Mouse (Mus musculus): Measurements from ENCODE around the gene A730049H05Rik. TPM values are rescaled to one million over a fixed set of nuclear protein-coding genes. Genes with fewer than 3 reads are reported as not detected.
A peak's percentile ranks its signal among the peaks of the same experiment; 100 is the strongest.

A730049H05Rik gene
- 0.24 and 0.42 TPM in 2 replicates for polyA plus RNA-seq (2014; fragmentation: Nextera tagmentation; extraction: Ambion mirVana)

GRCm38 (mm10) chr6:92816311-92816751, at the start of gene A730049H05Rik:
Gene A730049H05Rik (plus strand): TSS chr6:92816478.
- Histone ChIP-seq H3K4me1 (replicated peaks; ENCODE audit: control insufficient read depth, insufficient read depth, low read length) (no peaks in the 10 kb centered on the region; the same call in 1 of the 2 replicates), H3K27me3 (replicated peaks; ENCODE audit: control insufficient read depth, insufficient read depth, low read length) (no peaks in the 10 kb centered on the region), H3K9me3 (ENCODE audit: control insufficient read depth, low read length) (no peaks in the 10 kb centered on the region), H3K4me3 (ENCODE audit: low read depth, low read length) (no peak within 1 kb of the TSS), H3K4me2 (ENCODE audit: low read length) (no peak within 1 kb of the TSS), H3K36me3 (ENCODE audit: control insufficient read depth, insufficient read depth, low read length) (peaks cover 15% of the 10 kb centered on the region; the same call in 1 of the 2 replicates), H3K27ac (ENCODE audit: low read depth) (no peak within 1 kb of the TSS), H3K9ac (ENCODE audit: low read length) (no peak within 1 kb of the TSS)
- ATAC-seq (replicated peaks; ENCODE audit: low FRiP score, low TSS enrichment, low read depth): no peak
- 15% methylated on average over 8 of the region's 8 CpGs for WGBS
- no peak for DNase-seq (ENCODE audit: low spot score)

- ATAC-seq (replicated peaks; ENCODE audit: low FRiP score, low TSS enrichment, low read depth): no peak
Observed at GRCm38 (mm10) chr6:92776356-92776755, 39.9 kb upstream of the A730049H05Rik start.

GRCm38 (mm10) chr6:92779140-92779934, 36.9 kb upstream of the A730049H05Rik start:
- DNase-seq (ENCODE audit: low spot score): no peak

More at GRCm38 (mm10) chr6:92776356-92776755, 39.9 kb upstream of the A730049H05Rik start:
- Histone ChIP-seq H3K9me3 (ENCODE audit: control insufficient read depth, low read length) (no peaks in the 10 kb centered on the region), H3K9ac (ENCODE audit: low read length) (no peak overlapping the region), H3K4me1 (replicated peaks; ENCODE audit: control insufficient read depth, insufficient read depth, low read length) (no peaks in the 10 kb centered on the region), H3K27me3 (replicated peaks; ENCODE audit: control insufficient read depth, insufficient read depth, low read length) (no peaks in the 10 kb centered on the region), H3K36me3 (ENCODE audit: control insufficient read depth, insufficient read depth, low read length) (peaks cover 12% of the 10 kb centered on the region; the same call in 1 of the 2 replicates), H3K4me2 (ENCODE audit: low read length) (no peak overlapping the region), H3K27ac (ENCODE audit: low read depth) (no peak overlapping the region), H3K4me3 (ENCODE audit: low read depth, low read length) (no peak overlapping the region)
- WGBS: 37% methylated on average over 2 of the region's 2 CpGs
- no peak for DNase-seq (ENCODE audit: low spot score)

DNA sequence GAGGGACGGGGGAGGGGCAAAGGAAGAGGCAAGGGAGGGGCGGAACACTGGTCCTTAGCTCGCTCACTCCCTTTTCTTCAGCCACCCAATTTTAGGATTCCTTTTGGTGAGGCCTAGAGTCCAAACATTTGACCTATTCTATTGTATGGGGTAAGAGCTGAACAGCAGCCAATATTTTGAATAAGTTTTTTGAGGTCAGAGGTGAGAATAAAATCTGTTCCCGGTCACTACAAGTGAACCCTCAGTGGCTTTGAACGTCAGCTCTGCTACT, 36.4 kb upstream of the A730049H05Rik start:
- Histone ChIP-seq H3K36me3 (ENCODE audit: control insufficient read depth, insufficient read depth, low read length) (peaks cover 4% of the 10 kb centered on the region; the same call in 1 of the 2 replicates), H3K27me3 (replicated peaks; ENCODE audit: control insufficient read depth, insufficient read depth, low read length) (no peaks in the 10 kb centered on the region), H3K9ac (ENCODE audit: low read length) (no peak overlapping the region), H3K4me3 (ENCODE audit: low read depth, low read length) (no peak overlapping the region), H3K4me1 (replicated peaks; ENCODE audit: control insufficient read depth, insufficient read depth, low read length) (no peaks in the 10 kb centered on the region), H3K4me2 (ENCODE audit: low read length) (no peak overlapping the region), H3K27ac (ENCODE audit: low read depth) (no peak overlapping the region), H3K9me3 (ENCODE audit: control insufficient read depth, low read length) (no peaks in the 10 kb centered on the region)
- ATAC-seq (replicated peaks; ENCODE audit: low FRiP score, low TSS enrichment, low read depth) (no peak), DNase-seq (ENCODE audit: low spot score) (no peak)
- 62% methylated on average over 5 of the region's 5 CpGs for WGBS

More at GRCm38 (mm10) chr6:92779140-92779934, 36.9 kb upstream of the A730049H05Rik start:
- Histone ChIP-seq H3K4me2 (ENCODE audit: low read length) (no peak overlapping the region), H3K27ac (ENCODE audit: low read depth) (no peak overlapping the region), H3K36me3 (ENCODE audit: control insufficient read depth, insufficient read depth, low read length) (peaks cover 4% of the 10 kb centered on the region; the same call in 1 of the 2 replicates), H3K4me3 (ENCODE audit: low read depth, low read length) (no peak overlapping the region), H3K9ac (ENCODE audit: low read length) (no peak overlapping the region), H3K4me1 (replicated peaks; ENCODE audit: control insufficient read depth, insufficient read depth, low read length) (no peaks in the 10 kb centered on the region), H3K9me3 (ENCODE audit: control insufficient read depth, low read length) (no peaks in the 10 kb centered on the region), H3K27me3 (replicated peaks; ENCODE audit: control insufficient read depth, insufficient read depth, low read length) (no peaks in the 10 kb centered on the region)
- ATAC-seq (replicated peaks; ENCODE audit: low FRiP score, low TSS enrichment, low read depth): 0 out of 2 replicates have a peak, but pooled peaks have one; percentile 64
- WGBS: 73% methylated on average over 11 of the region's 11 CpGs

DNA sequence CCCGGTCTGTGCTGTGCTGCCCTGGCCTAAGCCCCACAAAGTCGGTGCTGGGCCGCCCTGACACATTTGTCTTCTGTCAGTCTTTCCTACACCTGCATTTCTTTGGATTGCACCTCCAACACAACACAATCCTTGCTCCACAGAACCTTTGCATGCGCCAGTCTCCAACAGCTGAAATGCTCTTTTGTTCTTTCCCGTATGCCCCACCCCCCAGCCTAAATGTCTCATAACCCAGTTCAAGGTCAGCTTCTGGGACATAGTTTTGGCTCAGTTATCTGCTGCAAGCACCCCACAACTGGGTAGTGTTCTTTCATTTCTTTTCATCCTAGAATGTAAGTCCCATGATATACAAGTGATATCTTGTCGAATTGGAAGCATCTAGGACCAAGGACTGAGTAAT, 34.8 kb upstream of the A730049H05Rik start:
- Histone ChIP-seq H3K9ac (ENCODE audit: low read length) (no peak overlapping the region), H3K27ac (ENCODE audit: low read depth) (no peak overlapping the region), H3K9me3 (ENCODE audit: control insufficient read depth, low read length) (no peaks in the 10 kb centered on the region), H3K4me1 (replicated peaks; ENCODE audit: control insufficient read depth, insufficient read depth, low read length) (no peaks in the 10 kb centered on the region), H3K36me3 (ENCODE audit: control insufficient read depth, insufficient read depth, low read length) (no peaks in the 10 kb centered on the region), H3K4me2 (ENCODE audit: low read length) (no peak overlapping the region), H3K27me3 (replicated peaks; ENCODE audit: control insufficient read depth, insufficient read depth, low read length) (no peaks in the 10 kb centered on the region), H3K4me3 (ENCODE audit: low read depth, low read length) (no peak overlapping the region)
- no peak for ATAC-seq (replicated peaks; ENCODE audit: low FRiP score, low TSS enrichment, low read depth)
- WGBS: 82% methylated on average over 6 of the region's 6 CpGs
- DNase-seq (ENCODE audit: low spot score): no peak

- WGBS: 15% methylated on average over 7 of the region's 7 CpGs
- ATAC-seq (replicated peaks; ENCODE audit: low FRiP score, low TSS enrichment, low read depth) (no peak; the same call in 1 of the 2 replicates), DNase-seq (ENCODE audit: low spot score) (peak; percentile 88)
- no peak overlapping the region for H3K9ac ChIP-seq (ENCODE audit: low read length)
- H3K4me1 ChIP-seq (replicated peaks; ENCODE audit: control insufficient read depth, insufficient read depth, low read length): no peaks in the 10 kb centered on the region
- H3K4me3 ChIP-seq (ENCODE audit: low read depth, low read length): no peak overlapping the region
- no peaks in the 10 kb centered on the region for H3K9me3 ChIP-seq (ENCODE audit: control insufficient read depth, low read length)
- H3K36me3 ChIP-seq (ENCODE audit: control insufficient read depth, insufficient read depth, low read length): no peaks in the 10 kb centered on the region
- H3K27me3 ChIP-seq (replicated peaks; ENCODE audit: control insufficient read depth, insufficient read depth, low read length): no peaks in the 10 kb centered on the region
- H3K27ac ChIP-seq (ENCODE audit: low read depth): no peak overlapping the region
- H3K4me2 ChIP-seq (ENCODE audit: low read length): no peak overlapping the region
Observed at GRCm38 (mm10) chr6:92784782-92785181, 31.5 kb upstream of the A730049H05Rik start.

- H3K9ac ChIP-seq (ENCODE audit: low read length): no peak overlapping the region
Observed at GRCm38 (mm10) chr6:92786701-92787375, 29.4 kb upstream of the A730049H05Rik start.

GRCm38 (mm10) chr6:92787376-92787712, 28.9 kb upstream of the A730049H05Rik start:
- WGBS: under 1% methylated on average over 11 of the region's 12 CpGs
- Histone ChIP-seq H3K36me3 (ENCODE audit: control insufficient read depth, insufficient read depth, low read length) (no peaks in the 10 kb centered on the region; the same call in 1 of the 2 replicates), H3K4me3 (ENCODE audit: low read depth, low read length) (peak overlapping the region; percentile 0), H3K9me3 (ENCODE audit: control insufficient read depth, low read length) (no peaks in the 10 kb centered on the region), H3K4me1 (replicated peaks; ENCODE audit: control insufficient read depth, insufficient read depth, low read length) (no peaks in the 10 kb centered on the region), H3K9ac (ENCODE audit: low read length) (no peak overlapping the region), H3K4me2 (ENCODE audit: low read length) (peak overlapping the region; percentile 48), H3K27ac (ENCODE audit: low read depth) (no peak overlapping the region), H3K27me3 (replicated peaks; ENCODE audit: control insufficient read depth, insufficient read depth, low read length) (no peaks in the 10 kb centered on the region)
- peak; percentile 98 for DNase-seq (ENCODE audit: low spot score)
- ATAC-seq (replicated peaks; ENCODE audit: low FRiP score, low TSS enrichment, low read depth): peak; percentile 82

More at GRCm38 (mm10) chr6:92786701-92787375, 29.4 kb upstream of the A730049H05Rik start:
- 19% methylated on average over 20 of the region's 20 CpGs for WGBS
- no peaks in the 10 kb centered on the region for H3K27me3 ChIP-seq (replicated peaks; ENCODE audit: control insufficient read depth, insufficient read depth, low read length)
- H3K9me3 ChIP-seq (ENCODE audit: control insufficient read depth, low read length): no peaks in the 10 kb centered on the region
- no peak overlapping the region for H3K27ac ChIP-seq (ENCODE audit: low read depth)
- DNase-seq (ENCODE audit: low spot score) (no peak), ATAC-seq (replicated peaks; ENCODE audit: low FRiP score, low TSS enrichment, low read depth) (no peak; the same call in 1 of the 2 replicates)
- peak overlapping the region; percentile 0 for H3K4me3 ChIP-seq (ENCODE audit: low read depth, low read length)
- H3K4me1 ChIP-seq (replicated peaks; ENCODE audit: control insufficient read depth, insufficient read depth, low read length): no peaks in the 10 kb centered on the region
- no peaks in the 10 kb centered on the region; the same call in 1 of the 2 replicates for H3K36me3 ChIP-seq (ENCODE audit: control insufficient read depth, insufficient read depth, low read length)
- H3K4me2 ChIP-seq (ENCODE audit: low read length): peak overlapping the region; percentile 48

All from intestine, embryonic 14.5 days (tissue).